Mouse (Mus musculus) heart, postnatal 36 days (tissue): ENCODE data around the gene Clca4a. TPM values are rescaled to one million over a fixed set of nuclear protein-coding genes. Genes with fewer than 3 reads are reported as not detected.
"Not testable (repeated sequence)": the region's sequence is repeated elsewhere in the genome, so short reads cannot be mapped to it uniquely, and the experiment has no call there.

Experiments
- DNase-seq, 2 experiments: peaks; one replicate each; pipeline ENCODE4 v3.0.0; 2021 to 2022
- intact Hi-C: fragments of 180-260 bp; cut with DNase I; formaldehyde crosslinking; loops from one replicate; pipeline ENCODE4 v1.15.1; 2025
- total RNA-seq, 2 experiments: library from RNA; stranded (reverse); gene quantifications; 2 replicates each; pipeline ENCODE4 v1.2.3; 2021

Gene Clca4a
- not detected for total RNA-seq

DNA sequence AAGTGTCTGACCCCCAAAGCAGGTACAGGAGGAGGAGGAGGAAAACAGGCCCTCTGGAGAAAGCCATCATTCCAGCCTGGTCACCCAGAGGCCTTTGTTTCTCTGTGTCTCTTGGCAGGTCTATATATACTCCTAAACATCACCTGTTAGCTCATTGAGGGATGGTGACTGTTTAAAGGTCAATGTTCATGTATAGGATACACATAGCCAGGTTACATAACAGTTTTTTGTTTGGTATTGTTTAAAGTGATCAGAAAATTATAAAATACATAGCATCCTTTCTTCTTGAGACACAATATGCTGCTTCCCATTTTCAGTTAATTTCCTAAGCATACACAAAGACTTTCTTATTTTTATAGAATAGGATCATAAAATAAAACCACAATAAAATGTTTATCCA, at the start of gene Clca4a:
Clca4a (minus strand) TSS at position 101 of the 400 bp plus-strand sequence.
- intact Hi-C loops: no loop called here
- DNase-seq: no peak

DNA sequence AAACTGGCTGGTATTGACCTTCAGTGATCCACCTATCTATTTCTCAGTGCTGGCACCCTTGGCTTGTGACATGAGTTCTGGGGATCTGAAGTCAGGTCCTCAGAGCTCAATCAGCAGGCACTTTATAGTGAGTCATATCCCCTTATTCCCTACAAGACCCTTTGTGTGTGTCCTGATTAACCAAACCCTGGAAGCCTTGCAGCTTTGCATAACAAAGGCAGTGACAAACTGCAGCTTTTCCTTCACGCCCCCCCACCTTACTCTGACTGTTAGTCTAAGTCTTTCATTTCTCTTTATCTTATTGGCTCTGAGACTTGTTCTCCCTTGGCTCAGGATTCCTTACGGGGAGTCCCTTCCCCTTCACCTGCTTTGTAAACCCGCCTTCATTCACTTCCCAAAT, 43.0 kb upstream of the Clca4a start:
- intact Hi-C loops: no loop called here
- no peak for DNase-seq

DNA sequence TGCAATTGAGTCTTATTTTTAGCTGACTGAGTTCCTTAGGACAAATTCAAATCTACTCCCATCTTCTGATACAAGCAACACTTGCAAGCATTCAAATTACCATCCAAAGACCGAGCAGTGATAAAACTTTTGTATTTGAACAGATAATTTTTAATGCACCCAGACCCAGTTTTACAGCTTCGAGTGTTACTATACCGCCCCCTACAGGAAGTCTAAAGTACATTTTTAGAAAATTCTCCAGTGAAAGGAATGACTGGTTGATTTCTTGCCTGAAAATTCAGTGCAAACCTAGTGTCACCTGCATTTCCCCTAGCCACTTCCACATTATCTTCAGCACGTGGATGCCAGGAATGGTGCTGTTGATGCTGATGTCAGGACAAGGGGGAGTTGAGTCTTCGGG, 29.6 kb upstream of the Clca4a start:
- intact Hi-C loops: no loop called here
- no peak for DNase-seq

DNA sequence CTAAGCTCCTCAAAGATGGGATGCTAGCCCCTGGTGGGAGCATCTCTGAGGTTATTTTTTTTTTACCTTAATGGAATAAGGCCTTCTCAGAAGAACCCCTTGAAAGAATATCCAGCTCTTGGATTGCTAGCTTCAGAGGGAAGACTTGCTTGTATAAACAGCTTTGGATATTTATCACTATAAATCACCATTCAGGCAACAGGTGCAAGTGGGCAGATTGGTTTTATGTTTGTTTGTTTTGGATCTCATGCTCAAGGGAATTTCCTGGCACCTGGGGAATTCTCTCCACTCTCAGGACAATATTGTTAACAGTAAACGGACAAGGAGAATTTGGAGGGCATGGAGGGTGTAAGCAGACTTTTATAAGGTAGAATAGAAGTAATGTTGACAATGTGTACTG, 26.1 kb upstream of the Clca4a start:
- no peak for DNase-seq
- intact Hi-C loops: no loop called here

DNA sequence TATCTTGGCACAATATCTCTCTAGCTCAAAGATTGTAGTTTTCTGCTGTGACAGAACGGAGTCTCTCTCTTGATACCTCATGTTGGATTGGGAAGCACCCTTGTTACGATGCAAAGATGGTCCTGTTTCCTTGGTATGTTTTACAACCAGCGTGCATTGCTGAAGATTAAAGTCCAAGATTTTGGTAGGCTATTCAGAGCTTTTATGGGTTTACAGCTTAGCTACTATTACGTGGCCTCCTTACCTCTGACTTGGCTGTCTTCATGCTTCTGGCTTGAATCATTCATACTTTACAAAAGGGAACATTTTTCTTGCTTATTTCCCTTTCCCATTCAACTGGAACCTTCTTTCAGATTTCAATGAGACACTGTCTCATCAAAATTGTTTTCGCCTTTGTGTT, 18.2 kb upstream of the Clca4a start:
- no peak for DNase-seq
- intact Hi-C loops: no loop called here

DNA sequence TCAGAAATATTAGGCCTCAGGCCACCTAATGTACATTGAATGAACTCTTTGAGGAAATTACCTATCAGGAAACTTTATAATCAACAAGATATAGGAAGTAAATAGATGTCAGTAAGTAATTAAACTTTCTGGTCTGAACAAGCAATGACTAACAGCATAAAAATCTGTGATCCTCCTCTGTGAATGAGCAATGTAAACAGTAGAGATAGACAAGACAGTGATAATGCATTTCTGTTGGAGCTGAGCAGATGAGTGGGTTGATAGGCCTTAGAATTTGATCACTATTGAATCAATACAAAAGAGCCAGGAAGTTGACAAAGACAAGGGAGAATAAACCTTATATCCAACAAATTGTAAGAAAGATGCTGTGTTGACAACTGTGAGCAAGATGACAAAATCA, 17.8 kb upstream of the Clca4a start:
- intact Hi-C loops: no loop called here
- DNase-seq: no peak

DNA sequence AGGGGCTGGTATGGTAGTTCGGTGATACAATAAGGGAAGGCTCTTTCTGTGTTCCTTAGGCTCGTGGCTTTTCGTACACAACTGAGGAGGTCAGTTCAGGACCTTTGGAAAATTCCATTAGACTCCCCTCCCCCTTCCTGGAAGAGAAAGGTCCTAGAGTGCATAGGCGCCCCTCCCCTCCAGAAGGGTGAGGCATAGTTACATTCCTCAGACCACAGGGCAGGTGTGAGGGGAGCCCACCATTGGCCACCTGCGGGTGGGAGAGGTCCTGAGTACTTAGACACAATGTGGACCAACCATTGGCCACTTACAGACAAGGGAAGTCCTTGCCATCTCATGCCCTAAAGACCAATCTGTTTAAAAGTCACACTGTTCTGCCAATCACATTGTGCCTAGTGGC, 11.0 kb upstream of the Clca4a start:
- intact Hi-C loops: no loop called here
- no peak for DNase-seq

DNA sequence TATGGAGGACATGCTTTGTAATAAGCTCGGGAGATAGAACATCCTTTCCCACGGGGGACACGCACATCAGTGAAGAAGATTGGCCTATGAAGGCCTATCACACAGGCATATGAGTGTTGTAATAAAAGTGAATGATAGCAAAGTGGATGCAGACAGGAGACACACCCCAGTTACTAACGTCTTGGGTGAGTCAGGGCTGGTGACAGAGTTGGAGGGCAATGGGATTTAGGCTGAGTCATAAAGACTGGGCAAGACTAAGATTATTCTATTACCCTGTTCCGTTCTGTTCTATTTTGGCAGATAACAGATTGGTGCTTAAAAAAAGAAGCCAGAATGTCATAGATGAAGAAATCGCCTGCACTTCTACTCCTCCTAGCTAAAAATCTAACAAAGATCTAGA, 5.7 kb upstream of the Clca4a start:
- intact Hi-C loops: no loop called here
- DNase-seq: no peak

DNA sequence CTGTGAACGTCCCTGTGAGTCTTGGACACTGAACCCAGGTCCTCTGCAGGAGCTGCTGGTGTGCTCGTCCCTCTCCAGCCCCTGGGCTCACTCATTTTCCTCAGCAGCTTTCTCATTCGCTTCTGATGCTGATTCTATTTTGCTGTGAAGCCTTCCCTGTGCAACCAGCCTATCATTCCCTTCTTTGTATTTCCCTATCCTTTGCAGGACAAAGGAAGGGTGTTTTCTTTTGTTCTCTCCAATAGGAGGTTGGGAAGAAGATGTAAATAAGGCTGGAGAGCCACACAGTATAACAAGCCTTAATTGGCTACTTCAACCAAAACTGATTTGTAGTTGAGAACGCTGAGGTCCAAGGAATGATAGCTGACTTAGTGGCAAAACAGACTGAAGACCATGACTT, 2.8 kb upstream of the Clca4a start:
- intact Hi-C loops: no loop called here
- DNase-seq: no peak

DNA sequence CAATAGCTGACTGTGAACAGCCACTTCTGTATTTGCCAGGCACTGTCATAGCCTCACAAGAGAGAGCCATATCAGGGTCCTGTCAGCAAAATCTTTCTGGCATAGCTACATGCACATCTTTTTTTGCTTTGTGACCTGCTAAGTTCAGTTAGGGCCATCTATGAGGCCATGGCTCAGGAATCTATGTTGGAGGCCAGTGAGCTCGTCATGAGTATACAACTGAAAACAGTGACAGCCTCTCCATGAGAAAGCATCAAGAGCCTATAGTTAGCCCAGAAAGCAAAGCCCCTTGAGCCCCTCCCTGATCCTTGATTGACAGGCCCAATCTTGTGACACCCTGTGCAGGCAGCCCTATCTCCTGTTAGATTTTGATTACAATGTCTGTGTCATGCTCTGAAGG, 1.2 kb upstream of the Clca4a start:
- intact Hi-C loops: no loop called here
- DNase-seq: no peak

DNA sequence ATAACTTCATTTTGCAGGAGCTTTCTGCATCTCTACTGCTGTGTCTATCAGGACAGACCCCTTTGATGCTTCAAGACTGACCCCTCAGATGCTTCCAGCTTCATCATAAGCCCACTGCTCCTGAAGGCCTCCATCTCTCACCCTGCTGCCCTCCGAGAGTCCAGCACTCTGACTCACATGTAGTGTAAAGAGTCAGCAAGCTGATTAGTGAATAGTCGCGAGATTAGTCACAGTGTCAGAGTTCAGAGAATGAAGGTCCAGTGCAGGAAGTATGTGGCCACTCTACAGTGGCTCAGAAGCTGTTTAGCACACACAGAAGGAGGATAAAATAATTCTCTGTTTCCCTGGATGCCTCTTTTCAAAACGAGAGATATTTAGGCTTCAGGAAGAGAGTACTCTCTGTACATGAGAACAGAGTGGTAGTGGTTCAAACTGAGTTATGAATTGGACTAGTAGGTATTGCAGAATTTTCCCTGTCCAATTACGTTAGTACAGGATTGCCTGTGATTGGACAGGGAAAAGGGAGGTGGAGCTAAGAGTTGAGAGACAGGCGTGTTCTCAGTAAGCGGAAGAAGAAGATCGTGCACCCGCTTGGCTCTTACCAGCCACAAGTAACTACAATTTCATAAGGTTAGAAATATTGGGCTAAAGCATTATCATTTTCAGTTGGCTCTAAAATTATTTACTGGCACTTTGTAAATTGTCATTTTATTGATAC, 3.1 kb downstream of the Clca4a start:
- intact Hi-C loops: no loop called here
- no peak for DNase-seq

DNA sequence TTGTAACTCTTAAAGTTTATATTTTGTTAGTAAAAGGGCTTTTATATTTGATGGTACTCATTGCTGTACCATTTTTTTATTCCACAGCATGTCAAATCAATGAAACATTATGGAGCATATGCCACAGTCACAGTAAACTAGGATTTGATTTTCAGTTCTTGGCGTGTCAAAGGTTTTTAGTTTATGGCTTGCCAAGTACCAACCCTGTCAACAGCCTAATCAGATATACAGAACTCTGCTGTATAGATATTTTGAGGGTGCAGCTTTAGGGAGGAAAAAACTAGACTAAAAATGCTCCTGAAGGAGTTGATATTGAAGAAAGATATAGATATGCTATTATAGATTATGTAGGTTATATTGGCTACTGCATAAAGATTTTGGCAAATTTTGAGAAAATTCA, 5.1 kb downstream of the Clca4a start:
- no peak for DNase-seq
- intact Hi-C loops: no loop called here

DNA sequence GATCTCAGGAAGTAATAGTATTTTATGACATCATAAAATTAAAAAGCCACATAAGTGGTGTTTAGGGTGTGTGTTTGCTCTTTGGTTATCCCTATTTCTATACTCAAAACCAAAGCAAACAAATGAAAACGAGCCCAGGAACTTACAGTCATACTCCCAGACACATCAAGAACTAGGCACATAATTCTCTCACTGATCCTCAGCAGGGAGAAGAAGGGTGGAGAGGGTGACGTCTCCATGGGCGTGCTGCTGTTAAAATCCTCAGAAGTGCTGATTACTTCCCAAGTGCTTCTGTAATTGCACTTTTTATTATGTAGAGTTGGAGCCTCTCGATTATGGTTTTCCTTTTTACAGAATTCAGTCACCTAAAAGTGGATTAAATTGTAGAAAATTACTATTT, 8.8 kb downstream of the Clca4a start:
- DNase-seq: no peak
- intact Hi-C loops: no loop called here

DNA sequence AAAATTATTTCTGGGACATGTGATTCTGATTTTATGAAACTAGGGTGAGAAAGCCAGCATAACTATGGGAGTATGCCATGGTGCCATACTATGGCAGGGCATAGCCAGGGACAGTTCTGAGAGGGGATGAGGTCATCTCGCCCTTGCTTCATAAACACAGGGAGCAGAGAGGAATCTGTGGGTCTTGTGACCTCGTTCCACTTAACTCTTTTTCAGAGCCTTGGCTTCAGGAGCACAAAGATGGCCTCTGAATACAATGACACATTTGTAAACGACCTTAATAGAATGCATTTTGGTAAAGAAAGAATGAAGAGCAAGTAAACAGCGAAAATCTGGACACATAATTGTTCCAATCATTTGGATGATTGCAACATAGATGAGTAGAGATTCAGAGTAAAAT, 24.0 kb downstream of the Clca4a start:
- intact Hi-C loops: loop anchor here (5.0 kb wide), 1 partner anchor 89 kb away; no protein-coding TSS in a partner anchor
- DNase-seq: no peak

DNA sequence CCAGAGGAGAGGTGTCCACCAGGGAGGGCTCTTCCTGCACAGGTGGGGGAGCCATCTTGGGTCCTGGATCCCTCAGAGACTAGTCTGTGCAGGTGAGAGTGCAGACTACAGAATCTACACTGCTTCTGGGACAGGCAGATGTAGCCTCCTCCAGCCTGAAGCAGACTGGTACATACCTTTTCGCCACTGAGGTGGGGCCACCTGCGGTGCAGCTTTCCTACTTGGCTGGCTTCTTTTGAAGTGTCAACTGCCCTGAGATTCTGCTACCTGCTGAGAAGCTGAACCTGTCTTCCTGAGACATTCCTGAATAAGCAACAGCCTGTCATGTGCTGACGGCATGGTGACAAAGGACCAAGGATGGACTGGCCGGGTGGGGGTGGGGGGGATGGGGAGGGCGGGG, 27.5 kb downstream of the Clca4a start:
- DNase-seq, intact Hi-C loops: not testable (repeated sequence)

DNA sequence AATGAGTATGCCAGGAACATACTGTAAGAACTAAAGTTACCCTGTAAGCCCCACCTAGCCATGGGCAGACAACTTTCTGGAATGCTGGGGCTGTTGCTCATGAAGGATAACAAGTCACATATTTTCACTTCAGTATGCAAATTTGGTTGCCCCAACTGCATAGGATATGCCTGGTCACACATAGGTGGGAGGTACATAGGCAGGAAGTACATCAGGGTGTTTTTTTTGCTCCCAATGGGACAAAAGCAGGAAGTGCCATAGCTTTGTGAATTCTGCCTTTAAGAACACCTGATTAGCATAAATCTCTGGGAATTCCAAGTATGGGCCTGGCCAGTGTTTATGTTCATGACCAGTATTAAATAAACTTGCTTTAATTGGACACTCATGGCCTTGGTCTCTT, 41.2 kb downstream of the Clca4a start:
- DNase-seq, intact Hi-C loops: not testable (repeated sequence)

DNA sequence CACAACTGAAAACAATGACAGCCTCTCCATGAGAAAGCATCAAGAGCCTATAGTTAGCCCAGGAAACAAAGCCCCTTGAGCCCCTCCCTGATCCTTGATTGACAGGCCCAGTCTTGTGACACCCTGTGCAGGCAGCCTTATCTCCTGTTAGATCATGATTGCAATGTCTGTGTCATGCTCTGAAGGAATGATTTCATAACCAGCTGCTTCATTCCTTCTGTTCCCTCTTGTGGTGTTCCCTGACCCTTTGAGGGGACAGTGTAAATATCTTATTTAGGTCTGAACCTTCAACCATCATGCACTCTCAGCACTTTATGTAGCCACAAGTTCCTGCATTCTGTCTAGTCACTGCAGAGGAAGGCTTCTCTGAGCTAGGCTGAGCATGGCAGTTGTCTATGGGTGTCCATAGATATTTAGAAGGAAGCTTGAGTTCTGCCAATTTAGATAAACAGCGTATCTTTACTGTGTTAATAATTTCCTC, 41.8 kb downstream of the Clca4a start:
- intact Hi-C loops: no loop called here
- DNase-seq: no peak

DNA sequence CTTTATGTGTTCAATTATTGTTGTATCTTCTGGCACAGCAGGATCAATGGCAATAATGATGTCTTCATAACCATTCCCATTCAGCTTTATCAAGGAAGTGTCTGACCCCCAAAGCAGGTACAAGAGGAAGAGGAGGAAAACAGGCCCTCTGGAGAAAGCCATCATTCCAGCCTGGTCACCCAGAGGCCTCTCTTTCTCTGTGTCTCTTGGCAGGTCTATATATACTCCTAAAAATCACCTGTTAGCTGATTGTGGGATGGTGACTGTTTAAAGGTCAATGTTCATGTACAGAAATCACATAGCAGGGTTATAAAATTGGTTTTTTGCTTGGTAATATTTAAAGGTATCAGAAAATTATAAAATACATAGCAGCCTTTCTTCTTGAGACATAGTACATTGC, 42.5 kb downstream of the Clca4a start, which contains the start of gene Clca4b:
Clca4b (minus strand) TSS at position 195 of the 400 bp plus-strand sequence.
- DNase-seq: no peak
- intact Hi-C loops: no loop called here

DNA sequence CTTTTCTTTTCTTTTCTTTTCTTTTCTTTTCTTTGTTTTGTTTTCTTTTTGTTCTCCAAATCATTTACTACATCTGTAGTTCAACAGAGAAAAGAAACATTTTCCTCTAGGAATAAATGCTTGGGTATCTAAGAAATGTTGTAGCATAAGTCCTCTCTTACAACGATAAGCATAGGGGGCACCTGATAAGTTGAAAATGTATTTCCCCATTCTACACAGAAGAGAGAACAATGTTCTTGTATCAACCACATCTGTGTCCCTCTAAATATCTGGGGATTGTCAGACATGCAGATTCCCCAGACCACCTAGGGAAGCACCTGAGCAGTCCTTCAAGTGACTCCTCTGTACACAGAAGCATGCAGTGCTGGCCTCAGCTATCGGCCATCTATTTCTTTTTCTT, 60.8 kb downstream of the Clca4a start:
- intact Hi-C loops: no loop called here
- DNase-seq: no peak
